Mouse (Mus musculus): ENCODE data around the gene Rasl2-9.
"Not testable (repeated sequence)": the region's sequence is repeated elsewhere in the genome, so short reads cannot be mapped to it uniquely, and the experiment has no call there.

Gene Rasl2-9

GRCm38 (mm10) chr7:5125549-5126406, at the start of gene Rasl2-9:
Rasl2-9 (minus strand) TSS chr7:5125950.
- no peak for DNase-seq (ENCODE audit: extremely low read depth, insufficient read length, low spot score)

- DNase-seq (ENCODE audit: extremely low read depth, insufficient read length, low spot score), result not testable (repeated sequence)
These were observed 23.8 kb upstream of the Rasl2-9 start, which contains the start of gene Vmn1r55 for GRCm38 (mm10) chr7:5149570-5149969. Vmn1r55 (minus strand) TSS chr7:5149670.

- no peak for DNase-seq (ENCODE audit: extremely low read depth, insufficient read length, low spot score)
These were observed 672 bp downstream of the Rasl2-9 start for GRCm38 (mm10) chr7:5125078-5125477.

GRCm38 (mm10) chr7:5116850-5117249, 8.9 kb downstream of the Rasl2-9 start, which contains the start of gene Rfpl4:
Rfpl4 (minus strand) TSS chr7:5116950.
- DNase-seq (ENCODE audit: extremely low read depth, insufficient read length, low spot score), result no peak

GRCm38 (mm10) chr7:5112701-5113100, 13.0 kb downstream of the Rasl2-9 start:
- no peak for DNase-seq (ENCODE audit: extremely low read depth, insufficient read length, low spot score)

GRCm38 (mm10) chr7:5109301-5109700, 16.4 kb downstream of the Rasl2-9 start:
- no peak for DNase-seq (ENCODE audit: extremely low read depth, insufficient read length, low spot score)

GRCm38 (mm10) chr7:5108272-5108671, 17.5 kb downstream of the Rasl2-9 start:
- DNase-seq (ENCODE audit: extremely low read depth, insufficient read length, low spot score), result no peak

GRCm38 (mm10) chr7:5102564-5102963, 23.2 kb downstream of the Rasl2-9 start:
- no peak for DNase-seq (ENCODE audit: extremely low read depth, insufficient read length, low spot score)

- no peak for DNase-seq (ENCODE audit: extremely low read depth, insufficient read length, low spot score)
These were observed 24.6 kb downstream of the Rasl2-9 start for GRCm38 (mm10) chr7:5101066-5101663.

- DNase-seq (ENCODE audit: extremely low read depth, insufficient read length, low spot score), result no peak
These were observed 26.0 kb downstream of the Rasl2-9 start for GRCm38 (mm10) chr7:5099796-5100195.

- no peak for DNase-seq (ENCODE audit: extremely low read depth, insufficient read length, low spot score)
These were observed 27.0 kb downstream of the Rasl2-9 start for GRCm38 (mm10) chr7:5098769-5099168.

GRCm38 (mm10) chr7:5092831-5093510, 32.8 kb downstream of the Rasl2-9 start:
- DNase-seq (ENCODE audit: extremely low read depth, insufficient read length, low spot score), result no peak

GRCm38 (mm10) chr7:5092381-5092780, 33.4 kb downstream of the Rasl2-9 start:
- no peak for DNase-seq (ENCODE audit: extremely low read depth, insufficient read length, low spot score)

- DNase-seq (ENCODE audit: extremely low read depth, insufficient read length, low spot score), result no peak
These were observed 34.6 kb downstream of the Rasl2-9 start for GRCm38 (mm10) chr7:5091008-5091728.

GRCm38 (mm10) chr7:5089853-5090252, 35.9 kb downstream of the Rasl2-9 start:
- DNase-seq (ENCODE audit: extremely low read depth, insufficient read length, low spot score), result no peak

GRCm38 (mm10) chr7:5087886-5088285, 37.9 kb downstream of the Rasl2-9 start:
- no peak for DNase-seq (ENCODE audit: extremely low read depth, insufficient read length, low spot score)

- DNase-seq (ENCODE audit: extremely low read depth, insufficient read length, low spot score), result no peak
These were observed 38.8 kb downstream of the Rasl2-9 start for GRCm38 (mm10) chr7:5086921-5087440.

GRCm38 (mm10) chr7:5085512-5085911, 40.2 kb downstream of the Rasl2-9 start:
- no peak for DNase-seq (ENCODE audit: extremely low read depth, insufficient read length, low spot score)

GRCm38 (mm10) chr7:5083325-5084105, 42.2 kb downstream of the Rasl2-9 start:
- DNase-seq (ENCODE audit: extremely low read depth, insufficient read length, low spot score), result no peak

GRCm38 (mm10) chr7:5081939-5082338, 43.8 kb downstream of the Rasl2-9 start:
- DNase-seq (ENCODE audit: extremely low read depth, insufficient read length, low spot score), result no peak
